Mouse (Mus musculus) forebrain, embryonic 13.5 days (tissue): ENCODE results near the gene Szrd1. TPM values are rescaled to one million over a fixed set of nuclear protein-coding genes. Genes with fewer than 3 reads are reported as not detected.
A peak's percentile ranks its signal among the peaks of the same experiment; 100 is the strongest.
"Not testable (repeated sequence)": the region's sequence is repeated elsewhere in the genome, so short reads cannot be mapped to it uniquely, and the experiment has no call there.

Experiments used
- ATAC-seq: fragments of 200-750 bp; cut with Nextera tagmentation; 2 replicates; pipeline ENCODE4 v1.8.0; 2017
- H3K27ac ChIP-seq: fragments of 300-500 bp; sonication (generic); 2 replicates; pipeline ENCODE4 v1.5.1; 2015; ENCODE audit warnings: inconsistent platforms, mild to moderate bottlenecking, moderate library complexity
- H3K27me3 ChIP-seq: fragments of 300-500 bp; sonication (generic); 2 replicates; pipeline ENCODE4 v1.6.1; 2015; ENCODE audit warnings: mild to moderate bottlenecking, inconsistent platforms
- H3K36me3 ChIP-seq: fragments of 300-500 bp; sonication (generic); 2 replicates; pipeline ENCODE4 v1.6.1; 2015; ENCODE audit warnings: mild to moderate bottlenecking, inconsistent platforms; ENCODE audit not compliant: poor library complexity, severe bottlenecking
- H3K4me1 ChIP-seq: fragments of 300-500 bp; sonication (generic); 2 replicates; pipeline ENCODE4 v1.6.1; 2015; ENCODE audit warnings: inconsistent platforms
- H3K4me2 ChIP-seq: fragments of 300-500 bp; sonication (generic); 2 replicates; pipeline ENCODE4 v1.6.1; 2015; ENCODE audit warnings: inconsistent platforms, mild to moderate bottlenecking, moderate library complexity
- H3K4me3 ChIP-seq: fragments of 300-500 bp; sonication (generic); 2 replicates; pipeline ENCODE4 v1.5.1; 2015; ENCODE audit warnings: mild to moderate bottlenecking, inconsistent platforms
- H3K9ac ChIP-seq: fragments of 300-500 bp; sonication (generic); 2 replicates; pipeline ENCODE4 v1.6.1; 2015; ENCODE audit warnings: mild to moderate bottlenecking, inconsistent platforms
- H3K9me3 ChIP-seq: fragments of 300-500 bp; sonication (generic); replicated peaks from 2 replicates; pipeline ENCODE4 v1.6.1; 2016; ENCODE audit warnings: inconsistent platforms
- WGBS: fragments of 180-500 bp; shearing (Covaris S2); methylation state at CpG from one replicate; pipeline ENCODE4 v1.1.7; 2015; 5-methylcytosine and 5-hydroxymethylcytosine counted together
- polyA plus RNA-seq: library from polyadenylated mRNA; unstranded; fragments of >200 nt; fragmentation: Nextera tagmentation; extraction: Ambion mirVana; gene quantifications from 2 replicates; pipeline ENCODE4 v1.2.1, GENCODE M21; 2015

Szrd1 gene
- polyA plus RNA-seq, 1 experiment from 2014 or later, result 29.3 TPM

DNA sequence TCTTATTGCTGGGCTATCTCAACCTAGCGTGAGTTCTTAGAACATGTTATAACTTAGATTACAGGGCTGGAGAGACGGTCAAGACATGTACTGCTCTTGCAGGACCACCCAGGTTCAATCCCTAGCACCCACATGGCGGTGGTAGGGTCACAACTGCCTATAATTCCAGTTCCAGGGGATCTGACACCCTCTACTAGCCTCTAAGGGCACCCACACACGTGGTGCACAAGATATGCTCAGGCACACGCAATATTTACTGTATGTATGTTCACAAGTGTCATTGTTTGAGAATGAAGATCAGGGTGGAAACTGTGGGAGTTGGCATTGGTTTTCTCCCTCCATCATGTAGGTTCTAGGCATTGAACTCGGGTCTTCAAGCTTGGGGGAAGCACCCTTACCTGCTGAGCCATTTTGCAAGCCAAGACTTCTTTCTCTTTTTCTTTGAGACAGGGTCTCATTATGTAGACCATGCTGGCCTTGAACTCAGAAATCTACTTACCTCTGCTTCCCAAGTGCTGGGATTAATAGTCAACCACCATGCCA is 7.0 kb upstream of the Szrd1 start:
- Histone ChIP-seq H3K27ac (no peak overlapping the region), H3K4me3 (no peak overlapping the region), H3K9ac (no peak overlapping the region), H3K27me3 (0 out of 2 replicates have a peak, but pooled peaks cover 3% of the 10 kb centered on the region), H3K9me3 (no peaks in the 10 kb centered on the region), H3K4me1 (peaks cover 24% of the 10 kb centered on the region), H3K4me2 (no peak overlapping the region; the same call in 1 of the 2 replicates), H3K36me3 (no peaks in the 10 kb centered on the region)
- 95% methylated on average over 6 of the region's 6 CpGs for WGBS
- ATAC-seq, result no peak

DNA sequence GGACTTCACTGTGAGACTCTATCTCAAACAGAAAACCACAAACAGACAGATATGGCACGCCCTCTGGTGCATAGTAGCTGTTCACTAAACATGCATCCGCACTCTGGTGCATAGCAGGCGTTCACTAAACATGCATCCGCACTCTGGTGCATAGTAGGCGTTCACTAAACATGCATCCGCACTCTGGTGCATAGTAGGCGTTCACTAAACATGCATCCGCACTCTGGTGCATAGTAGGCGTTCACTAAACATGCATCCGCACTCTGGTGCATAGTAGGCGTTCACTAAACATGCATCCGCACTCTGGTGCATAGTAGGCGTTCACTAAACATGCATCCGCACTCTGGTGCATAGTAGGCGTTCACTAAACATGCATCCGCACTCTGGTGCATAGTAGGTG is 5.5 kb upstream of the Szrd1 start:
- not testable (repeated sequence) for H3K4me2 ChIP-seq, H3K36me3 ChIP-seq, H3K9ac ChIP-seq, H3K9me3 ChIP-seq, H3K4me3 ChIP-seq, H3K27me3 ChIP-seq, H3K27ac ChIP-seq, ATAC-seq
- peaks cover 23% of the 10 kb centered on the region for H3K4me1 ChIP-seq
- 92% methylated on average over 12 of the region's 16 CpGs for WGBS

DNA sequence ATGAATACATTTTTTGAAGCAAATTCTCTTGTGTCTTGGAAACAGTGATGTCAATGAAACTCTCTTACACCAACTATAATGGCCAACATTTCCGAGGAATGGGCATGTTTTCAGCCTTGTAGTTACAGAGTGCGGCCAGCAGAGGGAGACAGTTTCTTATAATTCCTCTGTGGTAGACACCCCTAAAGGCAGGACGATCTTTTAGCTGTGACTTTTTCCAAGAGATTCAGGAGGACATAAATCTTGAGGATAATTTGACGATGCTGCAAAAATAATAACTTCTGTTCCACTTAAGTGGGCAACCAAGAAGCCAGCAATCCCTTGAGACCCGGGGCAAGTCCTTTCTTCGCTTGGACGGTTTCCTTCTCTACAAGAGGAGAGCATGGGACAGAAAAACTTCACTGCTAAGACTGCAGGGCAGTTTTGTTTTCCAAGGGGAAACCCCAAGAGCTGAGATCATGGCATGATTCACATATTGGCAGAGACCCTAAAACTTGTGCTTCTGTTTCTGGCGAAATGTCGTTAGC is 2.8 kb upstream of the Szrd1 start:
- 0 out of 2 replicates have a peak, but pooled peaks cover 3% of the 10 kb centered on the region for H3K27me3 ChIP-seq
- no peaks in the 10 kb centered on the region for H3K9me3 ChIP-seq
- ATAC-seq, result no peak
- H3K27ac ChIP-seq, result no peak overlapping the region
- peaks cover 19% of the 10 kb centered on the region for H3K4me1 ChIP-seq
- H3K9ac ChIP-seq, result no peak overlapping the region
- H3K4me3 ChIP-seq, result no peak overlapping the region
- no peak overlapping the region for H3K4me2 ChIP-seq
- H3K36me3 ChIP-seq, result no peaks in the 10 kb centered on the region
- WGBS, result 30% methylated on average over 9 of the region's 9 CpGs

DNA sequence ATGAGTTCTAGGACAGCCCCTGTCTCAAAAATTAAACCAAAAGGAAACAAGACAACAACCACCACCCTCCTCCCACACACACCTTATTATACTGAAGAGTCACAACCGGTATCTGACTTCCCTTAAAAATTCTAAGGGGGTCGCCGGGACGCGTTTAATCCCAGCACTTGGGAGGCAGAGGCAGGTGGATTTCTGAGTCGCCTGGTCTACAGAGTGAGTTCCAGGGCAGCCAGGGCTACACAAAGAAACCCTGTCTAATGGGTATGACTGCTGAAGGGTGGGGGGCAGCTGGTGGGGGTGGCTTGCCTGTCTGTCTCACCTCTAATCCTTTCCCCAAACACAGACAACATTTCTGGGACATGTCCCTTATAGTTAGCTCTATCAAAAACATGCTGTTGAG is 1.4 kb upstream of the Szrd1 start:
- H3K27ac ChIP-seq, result no peak overlapping the region
- no peak overlapping the region for H3K4me2 ChIP-seq
- no peaks in the 10 kb centered on the region for H3K9me3 ChIP-seq
- peaks cover 28% of the 10 kb centered on the region for H3K4me1 ChIP-seq
- no peak overlapping the region for H3K4me3 ChIP-seq
- WGBS, result 91% methylated on average over 6 of the region's 6 CpGs
- no peak overlapping the region for H3K9ac ChIP-seq
- 0 out of 2 replicates have a peak, but pooled peaks cover 3% of the 10 kb centered on the region for H3K27me3 ChIP-seq
- H3K36me3 ChIP-seq, result no peaks in the 10 kb centered on the region
- no peak for ATAC-seq

DNA sequence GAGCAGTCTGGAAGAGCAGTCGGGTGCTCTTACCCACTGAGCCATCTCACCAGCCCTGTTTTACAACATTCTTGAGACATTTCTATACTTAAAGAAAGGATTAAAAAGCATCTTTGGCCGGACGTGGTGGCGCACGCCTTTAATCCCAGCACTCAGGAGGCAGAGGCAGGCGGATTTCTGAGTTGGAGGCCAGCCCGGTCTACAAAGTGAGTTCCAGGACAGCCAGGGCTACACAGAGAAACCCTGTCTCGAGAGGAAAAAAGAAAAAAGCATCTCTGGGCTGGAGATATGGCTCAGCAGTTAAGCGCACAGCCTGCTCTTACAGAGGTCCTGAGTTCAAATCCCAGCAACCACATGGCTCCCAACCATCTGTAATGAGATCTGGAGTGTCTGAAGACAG is 779 bp upstream of the Szrd1 start:
- not testable (repeated sequence) for ATAC-seq, H3K9ac ChIP-seq, H3K36me3 ChIP-seq, H3K9me3 ChIP-seq, H3K27me3 ChIP-seq, H3K27ac ChIP-seq, H3K4me3 ChIP-seq, H3K4me2 ChIP-seq
- peaks cover 31% of the 10 kb centered on the region for H3K4me1 ChIP-seq
- 89% methylated on average over 9 of the region's 9 CpGs for WGBS

DNA sequence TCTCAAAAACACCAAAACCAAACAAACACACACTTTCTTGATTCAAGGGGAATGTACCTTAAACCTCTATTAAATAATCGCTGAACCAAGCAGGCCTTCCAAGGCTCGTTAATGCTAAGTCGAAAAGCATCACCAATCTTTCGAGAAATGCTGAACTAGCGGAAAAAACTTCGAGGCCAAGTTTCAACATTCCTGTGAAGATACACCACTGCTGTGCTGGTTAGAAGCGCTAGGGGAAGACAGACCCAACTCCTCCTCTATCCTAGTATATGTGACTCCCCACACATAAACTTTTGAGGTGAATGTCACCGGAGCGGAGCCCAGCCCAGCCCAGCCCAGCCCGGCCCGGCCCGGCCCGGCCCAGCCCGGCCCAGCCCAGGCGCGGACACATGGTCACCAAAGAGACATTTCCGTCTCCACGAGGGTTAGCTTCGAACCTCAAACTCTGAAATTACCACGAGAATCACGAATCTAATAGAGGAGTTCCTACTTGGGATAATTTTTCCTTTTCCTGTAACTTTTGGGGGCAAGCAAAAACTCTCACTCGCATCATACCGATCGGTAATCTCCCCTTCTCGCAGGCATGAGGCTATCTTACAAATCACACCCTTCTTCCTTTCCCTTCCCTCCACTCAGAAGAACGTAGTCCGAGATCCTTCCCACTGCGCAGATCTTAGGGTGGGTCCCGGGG is 1.0 kb downstream of the Szrd1 start:
- Histone ChIP-seq H3K4me3 (peak overlapping the region; percentile 90), H3K27ac (peak overlapping the region; percentile 93; the same call in 1 of the 2 replicates), H3K4me1 (peaks cover 47% of the 10 kb centered on the region), H3K9me3 (no peaks in the 10 kb centered on the region), H3K27me3 (no peaks in the 10 kb centered on the region), H3K36me3 (no peaks in the 10 kb centered on the region), H3K9ac (peak overlapping the region; percentile 90), H3K4me2 (peak overlapping the region; percentile 94)
- ATAC-seq, result no peak
- 3% methylated on average over 29 of the region's 29 CpGs for WGBS

DNA sequence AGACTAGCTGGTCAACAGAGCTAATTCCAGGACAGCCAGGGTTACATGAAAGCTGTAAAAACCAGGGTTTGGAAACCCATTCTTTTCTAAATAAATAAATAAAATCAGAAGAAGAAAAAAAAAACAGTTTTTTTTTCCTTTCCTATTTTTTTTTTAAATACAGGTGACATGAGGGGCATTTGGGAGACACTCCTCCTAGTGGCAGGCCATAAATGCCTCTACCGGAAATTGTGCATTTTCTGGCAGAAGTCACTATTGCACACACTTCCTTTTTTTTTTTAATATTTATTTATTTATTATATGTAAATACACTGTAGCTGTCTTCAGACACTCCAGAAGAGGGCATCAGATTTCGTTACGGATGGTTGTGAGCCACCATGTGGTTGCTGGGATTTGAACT is 1.8 kb downstream of the Szrd1 start:
- H3K4me3 ChIP-seq, ATAC-seq, H3K27ac ChIP-seq, H3K9me3 ChIP-seq, H3K9ac ChIP-seq, H3K36me3 ChIP-seq, H3K27me3 ChIP-seq: not testable (repeated sequence)
- WGBS, result 85% methylated on average over 3 of the region's 3 CpGs
- Histone ChIP-seq H3K4me1 (peaks cover 52% of the 10 kb centered on the region), H3K4me2 (peak overlapping the region; percentile 94)

DNA sequence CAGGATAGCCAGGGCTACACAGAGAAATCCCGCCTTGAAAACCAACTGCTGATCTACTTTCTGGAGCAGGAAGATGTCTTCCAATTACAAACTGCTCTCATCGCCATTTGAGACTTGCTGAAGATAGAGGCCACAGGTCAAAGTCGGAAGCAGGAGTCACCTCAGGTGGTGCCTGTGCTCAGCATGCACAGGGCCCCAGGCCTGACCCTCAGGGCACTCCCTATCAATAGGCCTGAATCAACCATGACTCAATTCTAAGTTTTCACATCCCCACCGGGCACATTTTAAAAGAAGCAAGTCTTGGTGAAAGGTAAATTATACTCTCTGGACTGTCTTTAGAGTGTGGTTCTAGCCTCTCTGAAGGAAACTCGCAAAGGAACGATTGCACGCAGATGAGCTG is 3.4 kb downstream of the Szrd1 start:
- no peak overlapping the region for H3K9ac ChIP-seq

DNA sequence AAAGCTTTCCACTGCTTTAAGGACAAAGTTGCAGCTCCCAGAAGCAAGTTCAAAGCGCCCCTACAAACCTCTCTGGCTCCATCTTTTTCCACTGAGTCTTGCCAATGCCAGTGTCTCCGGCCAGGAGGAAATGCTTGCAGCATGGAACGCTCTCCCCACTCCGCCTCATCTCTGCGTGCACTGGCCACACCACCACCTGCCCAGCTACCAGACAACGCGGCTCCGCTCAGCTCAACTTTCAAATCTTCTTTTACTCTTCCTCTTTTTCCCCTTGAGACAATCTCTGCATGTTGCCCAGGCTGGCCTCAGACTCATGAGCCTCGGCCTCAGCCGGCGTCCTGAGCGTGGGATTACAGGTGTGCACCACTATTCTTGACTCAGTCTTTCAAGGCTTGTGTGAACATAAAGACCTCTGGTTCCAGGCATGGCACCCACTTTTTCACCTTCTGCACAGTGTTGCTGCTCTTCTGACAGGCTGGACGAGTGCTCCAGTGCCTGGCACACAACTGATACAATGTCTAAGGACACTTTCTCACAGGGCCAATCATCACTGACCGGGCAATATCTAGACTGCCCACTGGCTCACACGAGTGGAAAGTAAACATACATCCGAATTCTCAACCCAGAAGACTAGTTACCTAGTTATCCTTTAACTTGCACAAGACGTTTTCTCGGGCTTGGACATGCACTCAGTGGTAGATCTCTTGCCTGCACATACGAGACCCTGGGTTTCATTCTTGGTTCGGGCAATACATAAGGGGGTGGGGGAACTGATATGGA is 4.6 kb downstream of the Szrd1 start:
- peaks cover 77% of the 10 kb centered on the region for H3K4me1 ChIP-seq
- H3K9me3 ChIP-seq, result no peaks in the 10 kb centered on the region
- peak overlapping the region; percentile 54; the same call in 1 of the 2 replicates for H3K27ac ChIP-seq
- no peak for ATAC-seq
- peak overlapping the region; percentile 33 for H3K4me2 ChIP-seq
- no peaks in the 10 kb centered on the region for H3K36me3 ChIP-seq
- H3K4me3 ChIP-seq, result no peak overlapping the region
- no peaks in the 10 kb centered on the region for H3K27me3 ChIP-seq
- 0 out of 2 replicates have a peak overlapping the region, but pooled peaks have one; percentile 32 for H3K9ac ChIP-seq
- WGBS, result 68% methylated on average over 20 of the region's 20 CpGs

More for the DNA sequence above, 3.4 kb downstream of the Szrd1 start:
- Histone ChIP-seq H3K4me1 (peaks cover 69% of the 10 kb centered on the region), H3K27ac (no peak overlapping the region), H3K4me2 (no peak overlapping the region), H3K27me3 (no peaks in the 10 kb centered on the region), H3K4me3 (no peak overlapping the region), H3K9me3 (no peaks in the 10 kb centered on the region), H3K36me3 (no peaks in the 10 kb centered on the region)
- ATAC-seq, result no peak
- 82% methylated on average over 7 of the region's 7 CpGs for WGBS

DNA sequence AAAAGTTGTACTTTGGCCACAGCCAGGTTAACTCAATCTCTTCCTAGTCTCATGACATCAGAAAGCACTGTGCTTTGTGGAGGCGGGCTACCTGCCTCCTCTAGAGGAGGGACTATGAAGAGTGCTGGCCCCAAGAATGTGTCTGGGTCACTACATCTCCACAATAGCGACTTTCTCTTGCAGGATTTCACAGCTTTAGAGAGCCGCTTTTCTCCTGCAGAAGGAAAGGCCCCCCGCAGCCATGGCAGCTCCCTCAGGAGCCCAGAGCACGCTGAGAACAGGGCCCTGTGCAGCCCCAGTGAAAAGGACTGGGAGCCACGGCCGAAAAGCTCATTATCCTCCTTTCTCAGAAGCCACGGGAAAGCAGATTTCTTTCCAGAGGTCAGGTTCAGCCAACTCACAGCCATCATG is 5.5 kb downstream of the Szrd1 start:
- 8% methylated on average over 8 of the region's 8 CpGs for WGBS
- Histone ChIP-seq H3K4me3 (no peak overlapping the region), H3K36me3 (no peaks in the 10 kb centered on the region), H3K27me3 (no peaks in the 10 kb centered on the region), H3K9ac (0 out of 2 replicates have a peak overlapping the region, but pooled peaks have one; percentile 32), H3K4me2 (peak overlapping the region; percentile 33), H3K9me3 (no peaks in the 10 kb centered on the region), H3K4me1 (peaks cover 81% of the 10 kb centered on the region), H3K27ac (peak overlapping the region; percentile 54; the same call in 1 of the 2 replicates)
- no peak for ATAC-seq

DNA sequence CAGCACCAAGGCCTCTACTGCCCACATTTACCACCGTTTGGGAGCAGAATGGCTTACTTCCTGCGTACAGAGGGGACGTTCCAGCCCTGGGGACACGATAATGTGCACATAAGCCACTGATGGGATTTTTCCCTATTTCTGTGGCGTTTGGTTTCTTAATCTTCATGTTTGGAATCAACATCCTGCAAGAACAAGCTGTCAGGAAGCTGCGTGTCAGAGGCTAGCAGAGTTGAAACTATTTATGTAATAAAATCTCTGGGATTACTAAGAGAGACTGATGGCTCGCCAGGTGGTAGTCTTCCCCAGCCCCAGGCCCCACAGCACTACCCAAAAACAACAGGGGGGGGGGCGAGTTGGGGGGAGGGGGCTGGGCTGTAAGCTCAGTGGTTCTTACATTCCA is 6.3 kb downstream of the Szrd1 start:
- H3K27ac ChIP-seq, result no peak overlapping the region

DNA sequence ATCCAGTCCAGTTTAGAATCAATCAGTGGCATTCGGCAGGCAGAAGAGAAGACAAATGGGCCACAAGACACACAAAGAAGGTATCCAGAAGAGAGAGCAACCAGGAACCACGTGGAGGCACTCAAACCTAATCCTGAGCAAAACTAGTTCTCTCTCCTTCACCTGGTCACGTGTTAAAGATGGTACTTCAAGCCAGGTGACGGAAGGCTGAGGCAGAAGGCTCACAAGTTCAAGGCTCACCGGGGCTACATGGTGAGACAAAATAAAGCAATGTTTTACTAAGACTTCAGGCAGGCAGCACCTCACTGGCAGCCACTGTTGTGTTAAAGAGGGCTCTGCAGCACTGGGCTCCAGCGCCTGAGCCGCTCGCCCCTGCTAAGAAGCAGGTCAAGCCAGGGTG is 7.4 kb downstream of the Szrd1 start:
- H3K9ac ChIP-seq, result 0 out of 2 replicates have a peak overlapping the region, but pooled peaks have one; percentile 27
- H3K4me3 ChIP-seq, result no peak overlapping the region
- peak overlapping the region; percentile 31; the same call in 1 of the 2 replicates for H3K27ac ChIP-seq
- ATAC-seq, result no peak
- H3K36me3 ChIP-seq, result no peaks in the 10 kb centered on the region
- 65% methylated on average over 8 of the region's 8 CpGs for WGBS
- H3K27me3 ChIP-seq, result no peaks in the 10 kb centered on the region
- H3K9me3 ChIP-seq, result no peaks in the 10 kb centered on the region
- peaks cover 66% of the 10 kb centered on the region for H3K4me1 ChIP-seq
- no peak overlapping the region for H3K4me2 ChIP-seq

More for the DNA sequence above, 6.3 kb downstream of the Szrd1 start:
- ATAC-seq, result no peak
- no peak overlapping the region for H3K9ac ChIP-seq
- H3K36me3 ChIP-seq, result no peaks in the 10 kb centered on the region
- H3K4me2 ChIP-seq, result no peak overlapping the region
- no peaks in the 10 kb centered on the region for H3K9me3 ChIP-seq
- peaks cover 73% of the 10 kb centered on the region for H3K4me1 ChIP-seq
- 67% methylated on average over 8 of the region's 8 CpGs for WGBS
- H3K4me3 ChIP-seq, result no peak overlapping the region
- no peaks in the 10 kb centered on the region for H3K27me3 ChIP-seq
